Mouse (Mus musculus): Measurements from ENCODE around the gene Trpm3.

DNA sequence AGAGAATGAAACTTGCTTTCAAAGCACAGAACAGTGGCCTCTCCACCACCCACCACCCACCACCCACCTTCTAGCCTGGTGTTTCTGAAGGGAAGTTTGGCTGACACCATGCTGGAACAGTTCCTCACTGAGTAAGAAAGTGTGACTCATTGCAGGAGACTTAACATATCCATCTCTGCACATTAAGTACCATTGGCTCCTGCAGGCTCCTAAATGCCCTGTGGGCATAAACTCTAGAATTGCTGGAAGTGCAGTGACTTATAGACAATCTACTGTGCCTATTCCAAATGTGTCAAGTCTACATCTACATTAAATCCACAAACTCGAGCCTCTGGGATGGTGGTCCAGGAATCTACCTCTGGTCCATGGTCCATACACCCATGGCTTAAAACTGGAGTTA is 840.3 kb downstream of the Trpm3 start:
- no peak for TF ChIP-seq POLR2A (IDR thresholded peaks at IDR 0.05; ENCODE audit: control insufficient read depth, extremely low read depth, insufficient read depth, low read length, poor library complexity)
- TF ChIP-seq CTCF (IDR thresholded peaks at IDR 0.05; ENCODE audit: borderline replicate concordance, control insufficient read depth, extremely low read depth, insufficient read depth, low read length, poor library complexity), result no peak
